Mouse (Mus musculus): Measurements from ENCODE around the gene Asb15. TPM values are rescaled to one million over a fixed set of nuclear protein-coding genes. Genes with fewer than 3 reads are reported as not detected.

The Asb15 gene
- total RNA-seq, 2 experiments from 2014 or later = not detected

DNA sequence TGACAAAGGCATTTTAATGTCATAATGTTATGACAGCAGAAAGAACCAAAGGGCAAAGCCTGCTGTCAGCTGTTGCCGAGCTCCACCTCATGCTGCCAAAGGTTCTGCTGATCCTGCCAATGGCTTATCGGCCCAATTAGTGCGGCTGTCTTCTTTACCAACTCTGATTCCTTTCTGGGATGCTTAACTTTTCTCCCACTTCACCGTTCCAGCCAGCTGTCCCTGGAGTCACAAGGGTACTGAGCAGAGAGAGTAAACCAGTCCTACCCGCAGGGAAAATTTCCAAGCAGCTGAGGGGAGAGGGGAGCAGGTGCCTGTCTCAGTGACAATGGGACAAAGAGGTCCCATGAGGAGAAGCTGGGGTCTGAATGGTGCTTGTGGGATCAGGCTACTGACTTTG, 71.7 kb downstream of the Asb15 start:
- no peak for TF ChIP-seq CTCF (IDR thresholded peaks at IDR 0.05)
- Histone ChIP-seq H3K4me3 (no peak overlapping the region), H3K27ac (no peak overlapping the region)
- intact Hi-C loops (cut with DNase I) = no loop called here
- no peak for DNase-seq (ENCODE audit: extremely low spot score in 1 of 2, low spot score in 2 of 2)

DNA sequence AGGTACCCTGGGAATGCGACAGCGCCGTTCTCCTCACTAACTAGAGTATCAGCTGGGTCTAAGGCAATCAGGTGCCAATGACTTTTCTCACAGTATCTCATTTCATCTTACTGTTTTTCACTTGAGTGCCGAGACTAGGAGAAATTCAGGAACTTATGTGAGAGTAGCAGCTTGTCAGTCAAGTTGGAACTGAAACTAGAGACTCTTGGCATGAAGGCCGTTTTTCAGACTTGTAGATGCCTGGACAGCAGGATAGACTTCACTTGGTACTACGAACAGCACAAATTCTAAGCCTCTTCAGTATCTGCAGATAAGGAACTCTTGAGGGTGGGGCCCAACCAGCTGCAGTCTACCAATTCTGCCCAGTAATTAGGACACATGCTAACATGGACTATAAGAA, 72.2 kb downstream of the Asb15 start:
- no peak for TF ChIP-seq CTCF (IDR thresholded peaks at IDR 0.05)
- no peak overlapping the region for H3K27ac ChIP-seq
- no peak for DNase-seq (ENCODE audit: extremely low spot score in 1 of 2, low spot score in 2 of 2)
- H3K4me3 ChIP-seq = no peak overlapping the region
- intact Hi-C loops (cut with DNase I) = no loop called here

DNA sequence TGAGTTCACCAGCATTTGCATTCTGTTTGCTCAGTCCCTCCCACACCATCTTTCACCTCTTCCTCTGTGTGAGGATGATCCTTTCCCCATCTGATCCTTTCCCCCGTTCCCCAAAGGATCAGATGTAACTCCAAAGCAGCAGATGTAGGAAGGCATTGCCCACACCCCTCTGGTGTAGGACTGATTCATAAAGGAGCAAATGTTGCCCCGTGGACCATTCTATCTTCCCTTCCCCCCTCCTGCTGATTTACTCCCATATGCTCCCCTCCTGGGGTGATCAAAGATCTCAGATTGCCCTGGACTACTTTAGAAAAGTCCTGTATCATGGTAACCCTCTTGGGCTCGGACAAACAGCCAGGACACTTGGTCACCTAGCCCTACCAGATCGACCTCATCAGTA, 72.8 kb downstream of the Asb15 start:
- H3K27ac ChIP-seq = no peak overlapping the region
- TF ChIP-seq CTCF (IDR thresholded peaks at IDR 0.05) = no peak
- intact Hi-C loops (cut with DNase I) = no loop called here
- DNase-seq (ENCODE audit: extremely low spot score in 1 of 2, low spot score in 2 of 2) = no peak
- H3K4me3 ChIP-seq = no peak overlapping the region

DNA sequence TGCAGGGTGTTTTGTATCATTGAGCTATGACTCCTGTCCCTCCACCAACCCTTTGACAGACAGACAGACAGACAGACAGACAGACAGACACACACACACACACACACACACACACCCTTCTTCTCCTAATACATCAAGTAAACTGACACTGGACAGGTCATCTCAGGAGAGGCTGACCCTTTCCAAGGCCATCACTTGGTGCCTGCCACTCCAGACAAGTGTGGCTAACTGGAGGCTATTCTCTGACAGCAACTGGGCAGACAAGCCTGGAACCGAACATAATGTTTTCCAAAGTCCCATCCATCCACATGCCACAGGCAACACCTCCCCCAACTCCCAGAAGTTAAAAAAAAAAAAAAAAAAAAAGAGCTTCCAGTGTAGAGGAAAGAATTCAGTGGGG, 73.7 kb downstream of the Asb15 start:
- no peak overlapping the region for H3K27ac ChIP-seq
- H3K4me3 ChIP-seq = no peak overlapping the region
- no peak for DNase-seq (ENCODE audit: extremely low spot score in 1 of 2, low spot score in 2 of 2)
- no peak for TF ChIP-seq CTCF (IDR thresholded peaks at IDR 0.05)
- intact Hi-C loops (cut with DNase I) = no loop called here

DNA sequence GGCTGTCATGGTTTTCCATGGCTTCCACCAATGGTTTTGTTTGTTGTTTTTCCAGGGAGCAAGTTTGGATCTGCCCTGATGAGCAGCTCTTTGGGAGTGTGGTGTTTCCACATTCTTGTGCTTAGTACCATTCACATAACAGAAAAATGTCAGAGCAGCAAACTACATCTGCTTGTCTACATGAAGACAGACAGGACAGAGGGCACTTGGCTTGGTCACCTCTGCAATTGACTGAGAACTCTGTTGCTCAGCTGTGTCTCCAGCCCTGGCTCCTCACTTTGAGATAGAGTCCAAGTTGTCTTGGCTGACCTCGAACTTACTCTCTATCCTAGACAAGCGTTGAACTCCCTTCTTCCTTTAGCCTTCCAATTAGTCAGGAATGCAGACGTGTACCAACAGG, 74.4 kb downstream of the Asb15 start:
- H3K27ac ChIP-seq = no peak overlapping the region
- H3K4me3 ChIP-seq = no peak overlapping the region
- intact Hi-C loops (cut with DNase I) = no loop called here
- no peak for TF ChIP-seq CTCF (IDR thresholded peaks at IDR 0.05)
- no peak for DNase-seq (ENCODE audit: extremely low spot score in 1 of 2, low spot score in 2 of 2)

DNA sequence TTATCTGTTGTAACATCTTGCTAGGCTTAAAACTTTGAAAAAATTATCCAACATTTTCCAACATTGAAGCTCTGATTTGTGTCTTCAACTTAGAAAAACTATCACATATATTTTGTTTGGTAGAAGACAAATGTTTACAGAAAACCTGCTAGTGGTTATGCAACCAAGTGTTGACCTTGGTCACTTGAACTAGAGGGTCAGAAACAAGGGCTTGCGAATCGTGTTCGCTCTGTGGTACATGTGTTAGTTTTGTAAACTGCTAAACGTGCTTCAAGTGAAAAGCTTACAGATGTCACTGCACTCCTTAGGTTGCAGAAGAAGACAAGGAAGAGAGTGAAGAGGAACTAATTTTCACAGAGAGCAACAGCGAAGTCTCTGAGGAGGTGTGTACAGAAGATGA, 75.0 kb downstream of the Asb15 start:
- TF ChIP-seq CTCF (IDR thresholded peaks at IDR 0.05) = no peak
- Histone ChIP-seq H3K27ac (no peak overlapping the region), H3K4me3 (no peak overlapping the region)
- intact Hi-C loops (cut with DNase I) = no loop called here
- DNase-seq (ENCODE audit: extremely low spot score in 1 of 2, low spot score in 2 of 2) = no peak

DNA sequence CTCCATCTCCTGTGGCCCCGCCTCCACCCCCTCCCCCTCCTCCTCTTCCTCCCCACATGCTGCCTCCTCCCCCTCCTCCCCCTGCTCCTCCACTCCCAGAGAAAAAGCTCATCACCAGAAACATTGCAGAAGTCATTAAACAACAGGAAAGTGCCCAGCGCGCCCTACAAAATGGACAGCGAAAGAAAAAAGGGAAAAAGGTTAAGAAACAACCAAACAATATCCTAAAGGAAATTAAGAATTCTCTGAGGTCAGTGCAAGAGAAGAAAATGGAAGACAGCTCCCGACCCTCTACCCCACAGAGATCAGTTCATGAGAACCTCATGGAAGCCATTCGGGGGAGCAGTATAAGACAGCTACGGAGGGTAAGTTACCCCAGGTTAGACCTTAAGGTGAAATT, 76.3 kb downstream of the Asb15 start:
- H3K4me3 ChIP-seq = no peak overlapping the region
- DNase-seq (ENCODE audit: extremely low spot score in 1 of 2, low spot score in 2 of 2) = no peak
- H3K27ac ChIP-seq = no peak overlapping the region
- intact Hi-C loops (cut with DNase I) = no loop called here
- TF ChIP-seq CTCF (IDR thresholded peaks at IDR 0.05) = no peak

DNA sequence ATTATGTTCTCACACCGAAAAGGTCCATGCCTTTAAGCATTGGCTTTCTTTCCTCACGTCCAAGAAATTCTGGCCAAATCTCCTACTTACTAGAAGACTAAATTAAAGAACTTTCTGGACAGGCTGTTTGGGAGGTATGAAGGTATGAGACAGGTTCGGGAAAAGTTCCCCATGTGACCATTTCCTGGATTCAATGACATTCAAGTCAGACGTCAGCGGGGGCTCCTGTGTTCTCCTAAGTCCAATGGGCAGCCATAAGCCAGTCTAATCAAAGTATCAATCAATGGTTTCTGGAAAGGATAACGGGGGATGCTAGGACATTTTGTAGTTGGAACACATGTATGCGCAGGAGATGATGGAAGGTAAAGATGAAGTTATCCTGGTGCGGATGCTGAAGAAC, 77.7 kb downstream of the Asb15 start:
- TF ChIP-seq CTCF (IDR thresholded peaks at IDR 0.05) = no peak
- no peak for DNase-seq (ENCODE audit: extremely low spot score in 1 of 2, low spot score in 2 of 2)
- Histone ChIP-seq H3K27ac (no peak overlapping the region), H3K4me3 (no peak overlapping the region)
- intact Hi-C loops (cut with DNase I) = no loop called here

DNA sequence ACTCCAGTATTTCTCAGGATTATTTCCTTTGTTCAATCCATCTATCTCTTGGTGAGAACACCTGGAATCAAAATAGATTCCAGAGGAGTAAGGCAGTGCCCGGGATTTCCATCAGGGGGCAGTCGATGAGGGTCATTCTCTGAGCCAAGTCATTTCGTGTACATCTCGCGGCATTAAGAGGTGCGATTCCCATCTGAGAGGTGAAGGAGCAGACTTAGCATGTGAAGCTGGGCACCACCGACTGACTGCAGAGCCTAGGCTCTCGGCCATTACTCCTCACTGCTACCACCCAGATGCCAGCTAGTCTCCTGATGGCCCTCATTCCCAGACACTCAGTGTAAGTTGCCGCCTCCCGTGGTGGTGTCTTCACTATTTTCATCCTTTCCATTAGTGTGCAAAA, 78.6 kb downstream of the Asb15 start:
- no peak for DNase-seq (ENCODE audit: extremely low spot score in 1 of 2, low spot score in 2 of 2)
- Histone ChIP-seq H3K4me3 (no peak overlapping the region), H3K27ac (no peak overlapping the region)
- TF ChIP-seq CTCF (IDR thresholded peaks at IDR 0.05) = no peak; the same call in 1 of the 2 replicates
- intact Hi-C loops (cut with DNase I) = no loop called here

DNA sequence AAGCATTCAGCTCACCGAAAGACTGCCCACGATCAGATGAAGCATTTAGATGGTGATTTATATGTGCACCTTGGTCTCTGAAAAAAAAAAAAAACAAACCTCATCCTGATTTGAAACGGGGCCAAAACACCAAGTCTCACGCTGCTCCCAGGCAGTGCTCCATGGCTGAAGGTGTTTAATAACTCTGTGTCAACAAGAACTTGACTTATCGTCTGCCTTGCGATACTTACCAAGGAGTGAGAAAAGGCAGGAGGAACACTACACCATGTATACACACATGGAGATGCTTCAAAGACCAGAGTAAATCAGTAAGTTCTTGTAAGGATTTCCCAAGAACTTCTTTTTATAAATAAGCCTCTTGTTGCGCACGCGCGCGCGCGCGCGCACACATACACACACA, 79.6 kb downstream of the Asb15 start:
- intact Hi-C loops (cut with DNase I) = no loop called here
- Histone ChIP-seq H3K27ac (no peak overlapping the region), H3K4me3 (no peak overlapping the region)
- no peak for DNase-seq (ENCODE audit: extremely low spot score in 1 of 2, low spot score in 2 of 2)
- TF ChIP-seq CTCF (IDR thresholded peaks at IDR 0.05) = no peak

DNA sequence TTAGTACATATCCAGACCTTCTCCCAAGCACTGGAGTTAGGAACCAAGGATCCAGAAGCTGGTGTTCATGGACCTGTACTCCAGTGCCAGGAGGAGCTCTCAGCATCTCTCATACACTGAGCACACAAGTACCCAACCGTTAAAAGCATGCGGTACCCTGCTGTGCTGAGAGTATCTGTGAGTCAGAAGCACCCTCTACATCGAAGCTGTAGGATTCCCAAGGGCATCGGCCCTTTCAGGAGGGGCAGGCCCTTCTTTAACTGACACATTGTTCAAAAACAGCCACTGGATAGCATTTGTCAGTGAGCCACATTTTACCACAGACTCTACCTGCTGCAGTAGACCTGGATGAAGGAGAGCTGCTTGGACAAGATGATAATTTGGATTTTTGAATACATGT, 80.2 kb downstream of the Asb15 start:
- DNase-seq (ENCODE audit: extremely low spot score in 1 of 2, low spot score in 2 of 2) = no peak
- Histone ChIP-seq H3K4me3 (no peak overlapping the region), H3K27ac (no peak overlapping the region)
- intact Hi-C loops (cut with DNase I) = no loop called here
- no peak for TF ChIP-seq CTCF (IDR thresholded peaks at IDR 0.05)

DNA sequence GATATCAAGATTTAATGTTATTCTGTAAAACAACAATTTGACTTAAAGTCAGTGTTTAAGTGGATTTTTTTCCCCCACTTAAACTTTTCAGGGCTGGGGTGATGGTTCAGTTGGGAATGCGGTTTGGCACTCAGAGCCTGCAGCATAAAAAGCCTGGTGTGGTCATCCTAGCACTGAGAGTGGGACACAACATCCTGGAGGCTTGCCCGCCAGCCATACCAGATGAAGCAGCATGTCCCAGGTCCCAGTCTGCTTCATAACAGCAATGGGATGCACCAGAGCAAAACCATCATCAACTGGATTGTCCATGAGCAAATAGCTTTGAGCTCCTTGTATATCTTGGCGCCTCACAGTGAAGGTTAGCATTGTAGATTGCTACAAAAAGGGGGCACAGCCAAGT, 80.7 kb downstream of the Asb15 start:
- intact Hi-C loops (cut with DNase I) = no loop called here
- Histone ChIP-seq H3K4me3 (no peak overlapping the region), H3K27ac (no peak overlapping the region)
- no peak for TF ChIP-seq CTCF (IDR thresholded peaks at IDR 0.05)
- DNase-seq (ENCODE audit: extremely low spot score in 1 of 2, low spot score in 2 of 2) = no peak

DNA sequence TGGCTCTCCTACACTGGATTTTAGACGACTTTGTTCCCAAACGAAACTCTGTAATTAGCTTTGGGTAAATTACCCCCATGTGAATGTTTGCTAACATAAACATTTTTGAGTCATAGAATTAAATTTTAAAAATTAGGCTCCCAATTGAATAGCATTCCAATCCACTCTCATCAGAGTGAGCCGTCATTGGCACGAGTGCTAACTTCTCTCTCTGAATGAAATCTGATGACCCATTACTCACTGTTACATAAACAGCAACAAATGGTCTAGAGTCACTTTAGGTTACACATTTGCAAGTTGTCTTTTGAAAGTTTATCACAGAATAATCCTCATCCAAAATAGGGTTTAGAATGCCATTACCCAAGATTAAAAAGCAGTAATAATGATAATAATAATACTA, 81.6 kb downstream of the Asb15 start:
- intact Hi-C loops (cut with DNase I) = no loop called here
- no peak for TF ChIP-seq CTCF (IDR thresholded peaks at IDR 0.05)
- Histone ChIP-seq H3K4me3 (no peak overlapping the region), H3K27ac (no peak overlapping the region)
- no peak for DNase-seq (ENCODE audit: extremely low spot score in 1 of 2, low spot score in 2 of 2)

DNA sequence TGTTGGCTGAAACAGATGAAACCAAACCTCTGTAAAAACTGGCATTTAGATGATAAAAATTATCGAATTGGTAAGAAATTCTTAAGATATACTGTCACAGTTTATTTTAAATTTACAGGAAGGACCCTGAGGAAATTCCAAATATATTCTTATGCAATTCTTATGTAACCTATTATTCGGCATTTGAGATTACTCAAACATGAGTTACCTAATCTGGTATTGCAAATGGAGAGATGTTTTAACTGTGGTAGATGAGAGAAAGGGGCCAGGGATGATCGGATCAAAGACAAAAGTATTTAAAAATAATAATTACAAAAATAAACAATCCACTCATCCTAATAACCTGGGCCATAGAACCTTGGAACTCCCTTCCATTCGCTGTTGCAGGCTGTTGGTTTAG, 82.4 kb downstream of the Asb15 start:
- intact Hi-C loops (cut with DNase I) = no loop called here
- no peak for TF ChIP-seq CTCF (IDR thresholded peaks at IDR 0.05)
- DNase-seq (ENCODE audit: extremely low spot score in 1 of 2, low spot score in 2 of 2) = no peak
- Histone ChIP-seq H3K4me3 (no peak overlapping the region), H3K27ac (no peak overlapping the region)

Data from left cerebral cortex, adult 2 months (tissue).